ENCODE assay signal across 22 mouse cellular contexts in genomic region chr3:89367338-89367737, GRCm38 (mm10). TPM values are rescaled to one million over a fixed set of nuclear protein-coding genes. Genes with fewer than 3 reads are reported as not detected.
DNase-seq lines count a peak whose midpoint lies in the region; ATAC-seq and TF ChIP-seq lines count a peak whose summit lies in the region.
"Had no signal": no experiment of that assay in that cellular context is flagged by ENCODE, and none has a peak within 500 bp of the region (broad histone marks: within the 10 kb centered on the region; RNA-seq: fewer than 3 reads in every experiment).

No protein-coding gene starts in this region.

- WGBS in heart, embryonic 15.5 days: 40% methylated on average over 11 of the region's 11 CpGs
- 57% methylated on average over 11 of the region's 11 CpGs for WGBS in liver, postnatal 0 days (ENCODE audit: insufficient replicate concordance)
- WGBS in hindbrain, embryonic 16.5 days: 77% methylated on average over 11 of the region's 11 CpGs

- no peak overlapping the region for H3K27ac ChIP-seq in heart, embryonic 15.5 days
- H3K27ac ChIP-seq in liver, postnatal 0 days (ENCODE audit: low read depth): no peak overlapping the region
- H3K27ac ChIP-seq in hindbrain, embryonic 16.5 days (ENCODE audit: low read depth, low read length): no peak overlapping the region
- H3K27ac ChIP-seq: embryonic facial prominence, embryonic 12.5 days; forebrain, embryonic 13.5 days; hindbrain, embryonic 10.5 days; liver, embryonic 12.5 days; midbrain, embryonic 12.5 days; neural tube, embryonic 12.5 days had no signal

- ATAC-seq in heart, embryonic 15.5 days (replicated peaks; ENCODE audit: insufficient number of reproducible peaks, insufficient read depth, low FRiP score, low read depth): peak; percentile 44; the same call in 1 of the 2 replicates
- ATAC-seq in liver, postnatal 0 days: peak; percentile 48
- no peak for ATAC-seq in hindbrain, embryonic 16.5 days
- ATAC-seq: forebrain, embryonic 13.5 days; liver, embryonic 12.5 days had no signal

- no peak for TF ChIP-seq EP300 in liver, postnatal 0 days (IDR thresholded peaks at IDR 0.05; ENCODE audit: low read depth)

- peaks cover 16% of the 10 kb centered on the region for H3K27me3 ChIP-seq in heart, embryonic 15.5 days
- no peaks in the 10 kb centered on the region for H3K27me3 ChIP-seq in liver, postnatal 0 days (ENCODE audit: insufficient read depth, low read length)
- H3K27me3 ChIP-seq in hindbrain, embryonic 16.5 days (replicated peaks; ENCODE audit: control insufficient read depth, insufficient read depth, low read length): no peaks in the 10 kb centered on the region
- H3K27me3 ChIP-seq: embryonic facial prominence, embryonic 12.5 days; neural tube, embryonic 12.5 days had no signal

- TF ChIP-seq CTCF in liver, postnatal 0 days (IDR thresholded peaks at IDR 0.05; ENCODE audit: low read depth): no peak

- no peak overlapping the region for H3K4me3 ChIP-seq in heart, embryonic 15.5 days
- no peak overlapping the region for H3K4me3 ChIP-seq in liver, postnatal 0 days (ENCODE audit: low read depth, low read length)
- no peak overlapping the region for H3K4me3 ChIP-seq in hindbrain, embryonic 16.5 days (ENCODE audit: low read length)
- H3K4me3 ChIP-seq: embryonic facial prominence, embryonic 12.5 days; erythroblast, embryonic 14.5 days; forebrain, embryonic 13.5 days; hindbrain, embryonic 10.5 days; liver, embryonic 12.5 days; midbrain, embryonic 12.5 days; neural tube, embryonic 12.5 days had no signal

- H3K36me3 ChIP-seq in heart, embryonic 15.5 days: no peaks in the 10 kb centered on the region
- H3K36me3 ChIP-seq in liver, postnatal 0 days (replicated peaks; ENCODE audit: insufficient read depth, low read length): no peaks in the 10 kb centered on the region
- no peaks in the 10 kb centered on the region for H3K36me3 ChIP-seq in hindbrain, embryonic 16.5 days (ENCODE audit: control insufficient read depth, insufficient read depth, low read length)
- H3K36me3 ChIP-seq: embryonic facial prominence, embryonic 12.5 days; hindbrain, embryonic 10.5 days; liver, embryonic 12.5 days; midbrain, embryonic 12.5 days; neural tube, embryonic 12.5 days had no signal

- H3K4me1 ChIP-seq in heart, embryonic 15.5 days (replicated peaks): no peaks in the 10 kb centered on the region; the same call in 1 of the 2 replicates
- no peaks in the 10 kb centered on the region for H3K4me1 ChIP-seq in liver, postnatal 0 days (ENCODE audit: insufficient read depth)
- no peaks in the 10 kb centered on the region for H3K4me1 ChIP-seq in hindbrain, embryonic 16.5 days (ENCODE audit: control insufficient read depth, insufficient read depth, low read depth, low read length)
- H3K4me1 ChIP-seq: embryonic facial prominence, embryonic 12.5 days; forebrain, embryonic 13.5 days; liver, embryonic 12.5 days; midbrain, embryonic 12.5 days; neural tube, embryonic 12.5 days had no signal

- no peak overlapping the region for H3K4me2 ChIP-seq in heart, embryonic 15.5 days
- H3K4me2 ChIP-seq in liver, postnatal 0 days (ENCODE audit: low read depth, low read length): no peak overlapping the region
- no peak overlapping the region for H3K4me2 ChIP-seq in hindbrain, embryonic 16.5 days (ENCODE audit: low read length)
- H3K4me2 ChIP-seq: embryonic facial prominence, embryonic 12.5 days; forebrain, embryonic 13.5 days; liver, embryonic 12.5 days; lung, embryonic 14.5 days; midbrain, embryonic 12.5 days; neural tube, embryonic 12.5 days had no signal

- H3K9ac ChIP-seq in heart, embryonic 15.5 days: no peak overlapping the region
- no peak overlapping the region for H3K9ac ChIP-seq in liver, postnatal 0 days (replicated peaks)
- H3K9ac ChIP-seq in hindbrain, embryonic 16.5 days (ENCODE audit: low read depth, low read length): no peak overlapping the region
- H3K9ac ChIP-seq: embryonic facial prominence, embryonic 12.5 days; forebrain, embryonic 13.5 days; liver, embryonic 12.5 days; lung, embryonic 14.5 days; midbrain, embryonic 12.5 days; neural tube, embryonic 12.5 days had no signal

- DNase-seq in heart, adult 9 months (ENCODE audit: low spot score in 2 of 2): no peak
- peak; percentile 17 for DNase-seq in liver, postnatal 0 days
- DNase-seq in liver: no peak
- peak; percentile 86 for DNase-seq in adipocyte (ENCODE audit: low spot score)
- no peak for DNase-seq in lung, postnatal 14 days
- DNase-seq: B cell, adult 2 months; cerebellum, adult 9-10 months; kidney, postnatal 14 days; lung, embryonic 14.5 days; right cerebral cortex, adult 18-20 months; thymus, postnatal 36 days had no signal

- no peaks in the 10 kb centered on the region for H3K9me3 ChIP-seq in heart, embryonic 15.5 days (replicated peaks)
- no peaks in the 10 kb centered on the region for H3K9me3 ChIP-seq in liver, postnatal 0 days (ENCODE audit: low read length)
- H3K9me3 ChIP-seq in hindbrain, embryonic 16.5 days (ENCODE audit: control insufficient read depth, low read length): no peaks in the 10 kb centered on the region
- H3K9me3 ChIP-seq: embryonic facial prominence, embryonic 12.5 days; forebrain, embryonic 13.5 days; hindbrain, embryonic 10.5 days; liver, embryonic 12.5 days; midbrain, embryonic 12.5 days; neural tube, embryonic 12.5 days had no signal

RNA-seq across cellular contexts. Expression of gene Dcst1, which starts 2.3 kb away (rescaled TPM):
- 0.06 and 0.18 TPM in 2 replicates for polyA plus RNA-seq in heart, embryonic 15.5 days (2015; fragmentation: Nextera tagmentation; extraction: Ambion mirVana)
- polyA plus RNA-seq in liver, postnatal 0 days (2015; fragmentation: Nextera tagmentation; extraction: Ambion mirVana): 0.13 and 0.15 TPM in 2 replicates
- polyA plus RNA-seq in hindbrain, embryonic 16.5 days (2015; fragmentation: Nextera tagmentation; extraction: Ambion mirVana): 0.66 and 1.1 TPM in 2 replicates
- polyA plus RNA-seq: cortical plate, adult 2 months; erythroblast, embryonic 14.5 days; liver, embryonic 12.5 days had no signal

RNA-seq across cellular contexts. Expression of gene Dcst2, which starts 5.6 kb away (rescaled TPM):
- polyA plus RNA-seq in heart, embryonic 15.5 days (2015; fragmentation: Nextera tagmentation; extraction: Ambion mirVana): not detected in 2 replicates
- 0.05 TPM in 1 of 2 replicates, not detected in the other for polyA plus RNA-seq in liver, postnatal 0 days (2015; fragmentation: Nextera tagmentation; extraction: Ambion mirVana)
- polyA plus RNA-seq in hindbrain, embryonic 16.5 days (2015; fragmentation: Nextera tagmentation; extraction: Ambion mirVana): 0.10 and 0.11 TPM in 2 replicates
- polyA plus RNA-seq: erythroblast, embryonic 14.5 days; heart, embryonic 16.5 days had no signal

RNA-seq across cellular contexts. Expression of gene Adam15, which starts 17.5 kb away (rescaled TPM):
- polyA plus RNA-seq in heart, embryonic 15.5 days (2015; fragmentation: Nextera tagmentation; extraction: Ambion mirVana): 59.8 and 71.2 TPM in 2 replicates
- polyA plus RNA-seq in liver, postnatal 0 days (2015; fragmentation: Nextera tagmentation; extraction: Ambion mirVana): 9.1 and 9.2 TPM in 2 replicates
- 74.6 and 84.1 TPM in 2 replicates for polyA plus RNA-seq in hindbrain, embryonic 16.5 days (2015; fragmentation: Nextera tagmentation; extraction: Ambion mirVana)

RNA-seq across cellular contexts. Expression of gene Zbtb7b, which starts 27.2 kb away (rescaled TPM):
- 2.3 and 3.0 TPM in 2 replicates for polyA plus RNA-seq in heart, embryonic 15.5 days (2015; fragmentation: Nextera tagmentation; extraction: Ambion mirVana)
- polyA plus RNA-seq in liver, postnatal 0 days (2015; fragmentation: Nextera tagmentation; extraction: Ambion mirVana): 4.1 and 4.7 TPM in 2 replicates
- 0.79 and 0.88 TPM in 2 replicates for polyA plus RNA-seq in hindbrain, embryonic 16.5 days (2015; fragmentation: Nextera tagmentation; extraction: Ambion mirVana)

RNA-seq across cellular contexts. Expression of gene Efna4, which starts 29.5 kb away (rescaled TPM):
- 6.0 and 8.1 TPM in 2 replicates for polyA plus RNA-seq in heart, embryonic 15.5 days (2015; fragmentation: Nextera tagmentation; extraction: Ambion mirVana)
- 0.36 and 0.56 TPM in 2 replicates for polyA plus RNA-seq in liver, postnatal 0 days (2015; fragmentation: Nextera tagmentation; extraction: Ambion mirVana)
- 3.9 and 5.0 TPM in 2 replicates for polyA plus RNA-seq in hindbrain, embryonic 16.5 days (2015; fragmentation: Nextera tagmentation; extraction: Ambion mirVana)
- polyA plus RNA-seq: erythroblast, embryonic 14.5 days had no signal

Comparison
In these comparisons a context has a peak if more than half of its experiments do, and no peak if none do; other contexts are left out.
1. DNase-seq: peak in liver, postnatal 0 days (single experiment) and adipocyte (single experiment); none in heart, adult 9 months (0 of 2), liver (single experiment) and lung, postnatal 14 days (single experiment).